Mouse (Mus musculus): ENCODE results near the gene Fbrsl1. TPM values are rescaled to one million over a fixed set of nuclear protein-coding genes. Genes with fewer than 3 reads are reported as not detected.

Gene Fbrsl1
- total and polyA plus RNA-seq, 2 experiments from 2014 or later = 18.8 to 41.1 TPM

DNA sequence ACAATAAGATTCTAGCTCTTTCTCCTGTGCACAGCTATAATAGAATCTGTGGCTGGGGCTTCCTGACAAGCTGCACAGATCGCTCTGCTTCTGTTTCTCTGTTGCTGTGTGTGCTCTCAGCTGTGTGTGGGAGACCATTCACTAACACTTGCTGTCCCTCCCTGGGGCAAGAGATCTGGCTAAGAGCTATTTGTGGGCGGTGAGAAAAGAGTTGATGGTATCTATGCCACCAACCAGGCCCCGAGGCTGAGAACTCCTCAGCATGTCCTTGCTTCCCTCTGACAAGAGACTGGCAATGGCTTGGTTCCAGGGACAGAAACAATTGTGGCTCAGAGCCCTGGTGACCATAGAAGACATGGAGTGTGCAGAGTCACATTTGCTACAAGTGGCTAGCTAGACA is 10.6 kb upstream of the Fbrsl1 start:
- ATAC-seq = peak; percentile 78
- H3K9me3 ChIP-seq (ENCODE audit: low read length) = no peaks in the 10 kb centered on the region
- no peaks in the 10 kb centered on the region for H3K36me3 ChIP-seq (ENCODE audit: insufficient read depth, low read length)
- TF ChIP-seq CTCF (IDR thresholded peaks at IDR 0.05; ENCODE audit: low read depth) = no peak
- H3K4me3 ChIP-seq (ENCODE audit: low read length) = no peak overlapping the region
- peak; percentile 70 for DNase-seq (ENCODE audit: low spot score)
- WGBS = 41% methylated on average over 3 of the region's 3 CpGs
- H3K9ac ChIP-seq (replicated peaks; ENCODE audit: low read length) = no peak overlapping the region
- no peak overlapping the region; the same call in 1 of the 2 replicates for H3K27ac ChIP-seq
- no peak overlapping the region for H3K4me2 ChIP-seq (ENCODE audit: low read depth, low read length)
- no peaks in the 10 kb centered on the region for H3K27me3 ChIP-seq (ENCODE audit: insufficient read depth, low read length)
- H3K4me1 ChIP-seq (ENCODE audit: insufficient read depth, low read length) = no peaks in the 10 kb centered on the region

DNA sequence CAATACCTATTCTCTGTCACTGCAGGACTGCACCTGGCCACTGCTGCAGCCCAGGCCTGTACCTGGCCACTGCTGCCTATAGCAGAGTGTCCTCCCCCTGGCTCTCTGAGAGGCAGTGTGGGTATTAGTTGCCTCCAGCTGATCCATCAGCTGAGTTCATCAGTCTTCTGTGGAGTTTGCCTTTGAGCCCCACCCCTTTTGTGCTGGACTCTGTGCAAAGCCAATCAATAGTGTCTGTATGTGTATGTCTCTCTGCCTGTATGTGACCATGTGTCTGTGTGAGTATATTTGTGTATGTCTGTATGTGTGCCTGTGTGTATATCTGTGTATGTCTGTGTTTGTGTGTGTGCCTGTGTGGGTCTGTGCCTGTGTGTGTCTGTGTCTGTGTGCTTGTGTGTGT is 7.0 kb upstream of the Fbrsl1 start:
- H3K27ac ChIP-seq = no peak overlapping the region
- ATAC-seq = no peak
- no peaks in the 10 kb centered on the region for H3K36me3 ChIP-seq (ENCODE audit: insufficient read depth, low read length)

DNA sequence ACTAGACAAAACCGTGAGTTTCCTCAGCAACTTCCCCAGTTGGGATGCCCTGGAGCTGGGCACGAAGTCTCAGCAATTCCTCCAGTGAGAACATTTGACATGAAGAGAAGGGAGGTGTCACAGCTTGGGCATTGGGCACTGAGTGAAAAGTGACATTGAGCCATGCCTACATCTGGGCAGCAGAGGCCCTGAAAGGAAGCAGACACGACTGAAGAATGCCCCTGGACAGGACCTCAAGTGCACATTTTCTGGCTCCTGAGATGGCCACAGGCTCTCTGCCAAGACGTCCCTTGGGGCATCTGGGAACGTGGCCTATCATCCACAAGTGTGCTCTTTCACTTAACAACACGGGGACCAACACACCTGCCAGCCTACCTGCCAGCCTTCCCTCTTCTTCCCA is 991 bp upstream of the Fbrsl1 start:
- 33% methylated on average over 6 of the region's 6 CpGs for WGBS

More for the DNA sequence above, 7.0 kb upstream of the Fbrsl1 start:
- Histone ChIP-seq H3K9me3 (ENCODE audit: low read length) (no peaks in the 10 kb centered on the region), H3K9ac (replicated peaks; ENCODE audit: low read length) (no peak overlapping the region), H3K27me3 (ENCODE audit: insufficient read depth, low read length) (no peaks in the 10 kb centered on the region), H3K4me3 (ENCODE audit: low read length) (no peak overlapping the region), H3K4me2 (ENCODE audit: low read depth, low read length) (no peak overlapping the region), H3K4me1 (ENCODE audit: insufficient read depth, low read length) (no peaks in the 10 kb centered on the region)
- no peak for TF ChIP-seq CTCF (IDR thresholded peaks at IDR 0.05; ENCODE audit: low read depth)
- no peak for DNase-seq (ENCODE audit: low spot score)

DNA sequence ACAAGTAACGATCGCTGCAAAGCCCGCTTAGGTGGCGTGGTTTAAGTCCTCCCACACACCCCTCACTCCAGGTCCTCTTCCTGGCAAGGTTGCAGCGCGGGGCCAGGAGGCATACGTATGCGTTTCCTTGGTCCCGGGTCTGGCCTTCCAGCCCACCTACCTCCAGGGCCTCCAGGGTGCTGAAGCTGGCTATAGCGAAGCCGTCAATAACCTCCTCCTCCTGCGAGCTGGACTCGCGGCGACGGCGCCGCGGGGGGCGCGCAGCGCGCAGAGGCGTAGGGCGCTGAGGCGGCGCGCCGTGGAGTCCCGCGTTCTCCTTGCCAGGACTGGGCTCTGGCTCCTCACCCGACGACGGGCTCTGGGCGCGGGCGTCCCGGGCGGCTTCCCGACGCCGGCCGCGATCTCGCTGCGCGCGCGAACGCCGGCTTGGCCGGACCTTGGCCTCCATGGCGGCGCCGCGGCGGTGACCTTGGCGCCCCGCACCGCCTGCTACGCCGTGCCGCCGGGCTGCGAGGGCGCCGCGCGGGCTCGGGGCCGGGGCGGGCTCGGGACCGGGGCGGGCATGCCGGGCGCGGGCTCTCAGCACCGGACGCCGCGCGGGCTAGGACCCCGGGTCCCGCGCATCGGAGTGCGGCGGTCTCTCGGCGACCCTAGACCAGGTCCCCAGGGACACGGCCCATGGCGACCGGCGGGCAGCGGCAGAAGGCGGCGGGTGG is 425 bp downstream of the Fbrsl1 start:
- no peak for TF ChIP-seq CTCF (IDR thresholded peaks at IDR 0.05; ENCODE audit: low read depth)
- Histone ChIP-seq H3K4me2 (ENCODE audit: low read depth, low read length) (peak overlapping the region; percentile 99), H3K27ac (peak overlapping the region; percentile 84), H3K4me1 (ENCODE audit: insufficient read depth, low read length) (peaks cover 14% of the 10 kb centered on the region; the same call in 1 of the 2 replicates), H3K27me3 (ENCODE audit: insufficient read depth, low read length) (no peaks in the 10 kb centered on the region), H3K9ac (replicated peaks; ENCODE audit: low read length) (peak overlapping the region; percentile 95), H3K36me3 (ENCODE audit: insufficient read depth, low read length) (no peaks in the 10 kb centered on the region), H3K9me3 (ENCODE audit: low read length) (no peaks in the 10 kb centered on the region), H3K4me3 (ENCODE audit: low read length) (peak overlapping the region; percentile 71)
- DNase-seq (ENCODE audit: low spot score) (peak; percentile 61), ATAC-seq (peak; percentile 36)
- WGBS = under 1% methylated on average over 87 of the region's 98 CpGs

More for the DNA sequence above, 991 bp upstream of the Fbrsl1 start:
- DNase-seq (ENCODE audit: low spot score) (no peak), ATAC-seq (no peak)
- no peaks in the 10 kb centered on the region for H3K27me3 ChIP-seq (ENCODE audit: insufficient read depth, low read length)
- no peak for TF ChIP-seq CTCF (IDR thresholded peaks at IDR 0.05; ENCODE audit: low read depth)
- H3K4me3 ChIP-seq (ENCODE audit: low read length) = peak overlapping the region; percentile 71
- no peak overlapping the region for H3K9ac ChIP-seq (replicated peaks; ENCODE audit: low read length)
- peak overlapping the region; percentile 99 for H3K4me2 ChIP-seq (ENCODE audit: low read depth, low read length)
- no peaks in the 10 kb centered on the region for H3K9me3 ChIP-seq (ENCODE audit: low read length)
- H3K4me1 ChIP-seq (ENCODE audit: insufficient read depth, low read length) = peaks cover 14% of the 10 kb centered on the region; the same call in 1 of the 2 replicates
- H3K27ac ChIP-seq = no peak overlapping the region
- no peaks in the 10 kb centered on the region for H3K36me3 ChIP-seq (ENCODE audit: insufficient read depth, low read length)

DNA sequence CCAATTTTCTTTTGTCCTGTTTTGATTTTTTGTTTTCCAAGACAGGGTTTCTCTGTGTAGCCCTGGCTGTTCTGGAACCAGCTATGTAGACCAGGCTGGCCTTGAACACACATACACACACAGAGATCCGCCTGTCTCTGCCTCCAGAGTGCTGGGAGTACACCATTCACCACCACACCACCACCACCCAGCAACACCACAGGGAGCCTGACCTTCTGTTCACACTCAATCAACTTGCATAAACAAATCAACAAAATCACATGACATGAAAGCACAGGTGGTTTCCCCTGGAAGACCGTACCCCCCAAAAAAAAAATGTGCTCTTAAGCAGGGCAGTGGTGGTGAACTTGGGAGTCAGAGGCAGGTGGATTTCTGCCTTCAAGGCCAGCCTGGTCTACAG is 3.8 kb downstream of the Fbrsl1 start:
- no peak overlapping the region for H3K27ac ChIP-seq
- DNase-seq (ENCODE audit: low spot score) (no peak), ATAC-seq (no peak)
- H3K36me3 ChIP-seq (ENCODE audit: insufficient read depth, low read length) = no peaks in the 10 kb centered on the region
- no peaks in the 10 kb centered on the region for H3K27me3 ChIP-seq (ENCODE audit: insufficient read depth, low read length)
- TF ChIP-seq CTCF (IDR thresholded peaks at IDR 0.05; ENCODE audit: low read depth) = no peak
- H3K4me2 ChIP-seq (ENCODE audit: low read depth, low read length) = no peak overlapping the region
- no peak overlapping the region for H3K9ac ChIP-seq (replicated peaks; ENCODE audit: low read length)
- H3K4me1 ChIP-seq (ENCODE audit: insufficient read depth, low read length) = peaks cover 21% of the 10 kb centered on the region; the same call in 1 of the 2 replicates
- H3K4me3 ChIP-seq (ENCODE audit: low read length) = no peak overlapping the region
- no peaks in the 10 kb centered on the region for H3K9me3 ChIP-seq (ENCODE audit: low read length)
- 85% methylated on average over 2 of the region's 2 CpGs for WGBS

DNA sequence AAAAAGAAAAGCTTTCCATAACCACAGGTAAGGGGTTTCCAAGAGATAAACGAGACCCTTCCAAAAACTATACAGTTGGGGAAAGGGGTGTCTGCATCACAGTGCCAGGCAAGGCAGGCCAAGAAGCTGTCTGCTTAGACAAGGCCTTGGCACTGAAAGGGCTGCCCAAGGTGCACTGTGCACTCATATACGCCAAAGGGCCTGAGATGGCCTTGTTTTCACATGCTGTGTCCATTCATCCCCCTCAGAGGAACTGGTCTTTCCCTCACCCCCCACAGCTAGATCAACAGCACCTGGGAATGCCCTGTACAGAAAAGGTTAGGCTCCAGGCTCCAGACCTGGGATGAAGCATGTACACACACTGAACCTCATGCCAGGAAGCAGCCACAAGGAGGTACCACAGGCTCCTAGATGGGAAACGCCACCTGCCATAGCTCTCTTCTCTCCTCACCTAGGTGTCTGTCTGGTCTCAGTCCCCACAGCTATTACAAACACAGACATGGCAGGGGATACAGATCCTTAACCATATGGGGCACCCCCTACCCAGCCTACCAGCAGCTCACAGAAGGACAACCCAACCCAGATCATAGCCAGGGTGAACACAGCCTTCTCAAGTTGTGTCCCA is 5.2 kb downstream of the Fbrsl1 start:
- no peak overlapping the region for H3K9ac ChIP-seq (replicated peaks; ENCODE audit: low read length)
- peaks cover 18% of the 10 kb centered on the region; the same call in 1 of the 2 replicates for H3K4me1 ChIP-seq (ENCODE audit: insufficient read depth, low read length)
- no peaks in the 10 kb centered on the region for H3K36me3 ChIP-seq (ENCODE audit: insufficient read depth, low read length)
- no peak overlapping the region for H3K27ac ChIP-seq
- no peaks in the 10 kb centered on the region for H3K27me3 ChIP-seq (ENCODE audit: insufficient read depth, low read length)
- 66% methylated on average over 3 of the region's 3 CpGs for WGBS
- no peak for TF ChIP-seq CTCF (IDR thresholded peaks at IDR 0.05; ENCODE audit: low read depth)
- no peak overlapping the region for H3K4me3 ChIP-seq (ENCODE audit: low read length)
- H3K9me3 ChIP-seq (ENCODE audit: low read length) = no peaks in the 10 kb centered on the region
- H3K4me2 ChIP-seq (ENCODE audit: low read depth, low read length) = no peak overlapping the region
- DNase-seq (ENCODE audit: low spot score) (no peak), ATAC-seq (no peak)
